Mouse (Mus musculus) gastrocnemius, postnatal 25 days (tissue): ENCODE measurements around the gene Swap70. TPM values are rescaled to one million over a fixed set of nuclear protein-coding genes. Genes with fewer than 3 reads are reported as not detected.

Source experiments
- DNase-seq: peaks from one replicate; pipeline ENCODE4 v3.0.0; 2022
- total RNA-seq, 2 experiments: library from RNA; stranded (reverse); gene quantifications; 1 replicate in 1 of 2; 2 replicates in 1 of 2; pipeline ENCODE4 v1.2.3; 2021

The Swap70 gene
- total RNA-seq, 2 experiments from 2014 or later, result 5.7 to 6.2 TPM

GRCm38 (mm10) chr7:110237837-110238451 lies 16.4 kb downstream of the Swap70 start:
- DNase-seq, result no peak

GRCm38 (mm10) chr7:110239590-110239989 lies 18.1 kb downstream of the Swap70 start:
- DNase-seq, result no peak

GRCm38 (mm10) chr7:110241472-110242289 lies 20.2 kb downstream of the Swap70 start:
- DNase-seq, result no peak

- DNase-seq, result no peak
Observed at GRCm38 (mm10) chr7:110242290-110242581, 20.7 kb downstream of the Swap70 start.

- DNase-seq, result peak; percentile 60
Observed at GRCm38 (mm10) chr7:110245128-110245527, 23.6 kb downstream of the Swap70 start.

- peak; percentile 36 for DNase-seq
Observed at GRCm38 (mm10) chr7:110246526-110246925, 25.0 kb downstream of the Swap70 start.

GRCm38 (mm10) chr7:110247801-110248200 lies 26.3 kb downstream of the Swap70 start:
- no peak for DNase-seq

GRCm38 (mm10) chr7:110248677-110249076 lies 27.2 kb downstream of the Swap70 start:
- DNase-seq, result no peak

GRCm38 (mm10) chr7:110253861-110254260 lies 32.4 kb downstream of the Swap70 start:
- DNase-seq, result no peak

- DNase-seq, result no peak
Observed at GRCm38 (mm10) chr7:110254395-110254794, 32.9 kb downstream of the Swap70 start.

GRCm38 (mm10) chr7:110257059-110257458 lies 35.5 kb downstream of the Swap70 start:
- DNase-seq, result no peak

GRCm38 (mm10) chr7:110258196-110258950 lies 36.9 kb downstream of the Swap70 start:
- no peak for DNase-seq

- peak; percentile 31 for DNase-seq
Observed at GRCm38 (mm10) chr7:110259966-110260711, 38.6 kb downstream of the Swap70 start.

GRCm38 (mm10) chr7:110261807-110262206 lies 40.3 kb downstream of the Swap70 start:
- no peak for DNase-seq

- DNase-seq, result no peak
Observed at GRCm38 (mm10) chr7:110262661-110263060, 41.1 kb downstream of the Swap70 start.

- DNase-seq, result no peak
Observed at GRCm38 (mm10) chr7:110263474-110263873, 42.0 kb downstream of the Swap70 start.

GRCm38 (mm10) chr7:110265796-110266195 lies 44.3 kb downstream of the Swap70 start:
- DNase-seq, result peak; percentile 72

- DNase-seq, result no peak
Observed at GRCm38 (mm10) chr7:110267014-110267413, 45.5 kb downstream of the Swap70 start.

- no peak for DNase-seq
Observed at GRCm38 (mm10) chr7:110267994-110268393, 46.5 kb downstream of the Swap70 start.

GRCm38 (mm10) chr7:110268511-110268910 lies 47.0 kb downstream of the Swap70 start:
- DNase-seq, result no peak

GRCm38 (mm10) chr7:110269777-110270176 lies 48.3 kb downstream of the Swap70 start:
- no peak for DNase-seq

GRCm38 (mm10) chr7:110270455-110270854 lies 48.9 kb downstream of the Swap70 start:
- DNase-seq, result no peak
